Mouse (Mus musculus): ENCODE measurements around the gene Nkapl.
A peak's percentile ranks its signal among the peaks of the same experiment; 100 is the strongest.
"Not testable (repeated sequence)": the region's sequence is repeated elsewhere in the genome, so short reads cannot be mapped to it uniquely, and the experiment has no call there.

The Nkapl gene

DNA sequence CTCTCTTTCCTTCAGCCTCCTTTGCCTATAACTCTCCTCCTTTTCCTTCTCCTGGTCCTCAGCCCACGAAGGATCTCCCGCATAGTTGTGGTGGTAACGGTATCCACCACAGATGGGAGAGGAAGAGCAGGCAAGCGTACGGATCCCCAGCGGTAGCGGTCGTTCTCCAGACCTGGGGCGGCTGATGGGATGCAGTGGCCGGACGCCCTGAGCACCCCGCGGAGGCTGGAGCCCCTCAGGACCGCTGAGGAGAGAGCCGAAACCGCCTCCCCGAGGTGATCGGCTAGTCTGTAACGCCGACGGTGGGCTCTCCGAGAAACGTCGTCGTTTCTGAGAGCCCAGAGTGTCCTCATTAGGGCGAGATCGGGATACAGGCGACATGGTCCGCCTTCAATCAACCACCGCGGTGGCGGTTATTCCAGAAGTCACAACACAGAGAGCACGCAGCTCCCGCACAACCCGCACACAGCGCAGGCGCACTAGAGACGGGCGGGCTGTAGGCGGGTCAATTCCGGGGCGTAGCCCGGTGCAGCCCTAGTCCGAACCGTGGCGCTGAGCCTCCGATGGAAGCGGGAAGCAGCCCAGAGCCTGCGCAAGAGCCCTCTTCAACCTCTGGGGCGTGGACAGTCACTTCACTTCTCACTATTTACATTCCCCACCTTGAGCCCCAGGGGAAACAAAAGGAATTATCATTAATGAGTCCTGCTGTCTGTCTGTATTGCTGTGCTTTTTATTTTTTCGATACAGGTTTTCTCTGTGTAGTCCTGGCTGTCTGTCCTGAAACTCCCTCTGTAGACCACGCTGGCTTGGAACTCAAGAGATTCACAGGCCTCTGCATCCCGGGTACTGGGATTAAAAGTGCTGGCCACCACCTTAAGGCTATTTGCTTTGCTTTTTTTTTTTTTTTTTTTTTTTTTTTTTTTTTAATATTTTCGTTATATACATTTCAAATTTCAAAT is at the start of gene Nkapl:
TSS of gene Nkapl (minus strand) at position 449 of the 959 bp plus-strand sequence.
- peak; percentile 75 to 82 for DNase-seq (ENCODE audit: low spot score in 2 of 2)

DNA sequence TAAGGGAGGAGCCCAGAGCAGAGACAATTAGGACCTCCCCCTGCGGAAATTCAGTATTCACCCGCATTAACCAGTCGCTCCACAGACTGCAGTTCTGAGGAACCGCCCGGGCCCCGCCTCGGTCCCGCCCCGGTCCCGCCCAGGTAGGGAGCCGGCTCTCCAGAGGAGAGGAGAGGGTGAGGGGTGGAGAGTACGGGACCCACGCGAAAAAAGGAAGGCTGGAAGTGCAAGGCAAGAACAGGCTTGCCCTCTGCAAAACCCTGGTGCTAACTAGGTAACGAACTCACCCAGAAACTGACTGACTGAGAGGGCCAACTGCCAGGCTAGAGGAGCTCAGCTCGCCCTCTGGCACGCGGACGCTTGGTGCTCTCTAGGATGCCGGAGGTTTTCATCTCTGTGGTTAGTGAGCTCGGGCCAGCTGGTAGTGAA is 37.9 kb upstream of the Nkapl start:
- DNase-seq (ENCODE audit: low spot score in 2 of 2), result peak; percentile 72 to 75

DNA sequence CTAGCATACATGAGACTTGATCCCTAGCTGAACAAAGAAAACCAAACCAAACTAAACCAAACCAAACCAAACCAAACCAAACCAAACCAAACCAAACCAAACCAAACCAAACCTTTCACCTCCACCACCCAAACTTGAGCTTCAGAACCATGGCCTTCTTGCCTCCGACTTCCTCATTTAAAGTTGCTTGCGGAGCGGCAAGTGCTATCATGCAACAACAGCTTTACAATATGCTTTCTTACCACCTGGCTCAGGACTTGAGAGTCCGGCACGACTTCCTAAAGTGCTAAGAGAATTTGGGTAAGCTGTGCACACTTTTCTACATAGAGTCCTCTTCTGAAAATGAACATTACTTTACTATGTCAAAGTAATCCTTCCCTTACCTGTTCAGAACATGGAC is 34.0 kb upstream of the Nkapl start:
- no peak for DNase-seq (ENCODE audit: low spot score in 2 of 2)

DNA sequence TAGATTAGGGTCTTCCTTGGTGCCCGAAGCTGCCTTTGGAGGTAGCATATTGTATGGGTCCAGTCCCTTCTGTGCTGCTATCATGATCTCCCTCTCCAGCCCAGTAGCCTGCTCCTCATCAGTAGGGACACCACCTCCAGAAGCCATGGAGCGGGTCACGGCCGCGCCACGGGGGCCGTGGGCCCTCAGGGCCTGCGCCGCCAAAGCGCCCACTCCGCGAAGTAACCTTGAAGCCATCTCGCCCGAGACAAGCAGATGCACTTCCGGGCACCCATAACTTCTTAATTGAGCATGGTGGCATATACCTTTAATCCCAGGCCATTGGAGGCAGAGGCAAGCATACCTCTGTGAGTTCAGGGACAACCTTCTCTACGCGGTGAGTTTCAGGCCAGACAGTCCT is 32.9 kb upstream of the Nkapl start, which contains the start of gene Gm11273:
TSS of gene Gm11273 (minus strand) at position 237 of the 400 bp plus-strand sequence.
- not testable (repeated sequence) for DNase-seq (ENCODE audit: low spot score in 2 of 2)

DNA sequence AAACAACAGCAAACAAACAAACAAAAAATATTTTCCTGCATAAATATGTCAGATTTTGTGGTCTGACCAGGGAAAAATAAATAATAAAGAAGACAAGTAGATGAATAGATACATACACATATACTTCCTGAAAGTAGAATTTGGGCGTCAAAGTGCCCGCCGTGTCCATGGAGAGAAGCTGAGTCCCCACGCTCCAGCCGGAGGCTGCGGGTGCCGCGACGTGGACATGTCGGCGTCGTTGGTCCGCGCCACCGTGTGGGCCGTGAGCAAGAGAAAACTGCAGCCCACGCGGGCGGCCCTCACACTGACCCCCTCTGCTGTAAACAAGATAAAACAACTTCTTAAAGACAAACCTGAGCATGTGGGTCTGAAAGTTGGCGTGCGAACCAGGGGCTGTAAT is 26.8 kb upstream of the Nkapl start, which contains the start of gene AK157302:
TSS of gene AK157302 (plus strand) at position 144 of the 400 bp plus-strand sequence.
- no peak for DNase-seq (ENCODE audit: low spot score in 2 of 2)

DNA sequence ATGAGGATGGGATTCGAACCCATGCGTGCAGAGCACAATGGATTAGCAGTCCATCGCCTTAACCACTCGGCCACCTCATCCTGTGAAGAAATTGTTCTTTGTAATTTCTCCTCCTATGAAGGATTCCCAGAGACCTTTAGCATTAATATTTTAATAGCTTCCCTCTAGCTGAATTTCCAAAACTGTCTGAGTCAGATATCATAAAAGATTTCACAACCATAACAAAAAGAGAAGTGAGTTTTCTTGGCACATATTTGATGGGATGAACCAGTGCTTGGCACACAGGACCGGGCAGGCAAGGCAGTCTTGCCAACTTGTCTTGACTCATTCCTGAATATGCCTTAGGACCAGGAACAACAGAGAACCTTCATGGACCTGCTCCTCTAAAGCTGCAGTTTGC is 24.5 kb upstream of the Nkapl start:
- DNase-seq (ENCODE audit: low spot score in 2 of 2), result no peak

DNA sequence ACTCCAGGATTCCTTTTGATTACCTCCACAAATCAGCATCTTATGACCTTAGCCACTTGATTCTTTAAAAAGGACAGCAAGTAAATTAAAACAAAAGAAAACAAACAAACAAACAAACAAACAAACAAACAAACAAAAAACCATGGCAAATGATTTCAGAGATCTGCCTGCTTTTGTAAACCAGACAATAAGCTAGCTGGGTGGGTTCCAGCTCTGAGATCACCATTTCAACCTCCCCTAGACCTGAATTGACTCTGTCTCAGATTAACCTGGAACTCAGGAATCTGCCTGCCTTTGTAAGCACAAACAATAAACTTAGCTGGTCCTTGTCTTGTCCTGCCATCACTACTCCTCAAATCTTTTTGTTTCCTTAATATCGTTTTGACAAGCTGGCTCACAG is 18.6 kb upstream of the Nkapl start:
- DNase-seq (ENCODE audit: low spot score in 2 of 2), result no peak

DNA sequence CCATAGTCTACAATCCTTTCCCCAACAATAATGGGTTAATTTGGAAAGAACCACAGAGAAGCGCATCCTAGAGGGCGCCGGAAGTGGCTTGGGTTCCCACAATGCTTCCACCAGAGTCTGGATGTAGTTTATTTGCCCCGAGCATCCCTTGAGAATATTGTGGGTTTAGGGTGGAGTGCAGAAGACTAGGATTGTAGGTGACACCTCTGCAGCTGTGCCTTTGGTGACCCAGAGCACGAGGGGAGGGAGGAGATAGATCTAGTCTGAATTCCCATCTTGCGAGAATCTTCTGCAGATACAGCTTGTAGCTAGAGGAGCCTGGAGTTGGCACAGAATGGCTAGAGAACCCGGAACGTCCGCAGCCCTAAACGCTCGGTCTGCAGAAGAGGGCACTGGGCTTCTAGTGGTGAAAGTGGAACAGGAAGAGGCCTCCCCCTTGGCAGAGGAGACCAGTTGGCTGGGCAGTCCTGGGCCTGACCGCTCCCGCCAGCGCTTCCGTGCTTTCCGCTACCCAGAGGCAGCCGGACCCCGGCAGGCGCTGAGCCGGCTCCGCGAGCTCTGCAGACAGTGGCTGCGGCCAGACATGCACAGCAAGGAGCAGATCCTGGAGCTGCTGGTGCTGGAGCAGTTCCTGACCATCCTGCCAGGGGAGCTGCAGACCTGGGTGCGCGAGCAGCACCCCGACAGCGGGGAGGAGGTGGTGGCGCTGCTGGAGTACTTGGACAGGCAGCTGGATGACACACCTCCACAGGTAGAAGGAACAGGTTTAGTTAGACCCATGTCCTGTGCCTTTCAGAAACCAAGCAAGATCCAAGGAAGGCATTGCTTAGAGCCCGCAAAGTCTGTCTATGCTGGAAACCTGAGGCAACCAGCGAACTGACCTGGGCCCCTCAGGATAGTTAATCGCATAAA is 10.7 kb upstream of the Nkapl start, which contains the start of the genes Zkscan4 and Gm10065:
TSS of gene Zkscan4 (plus strand) at position 149 of the 912 bp plus-strand sequence.
TSS of gene Gm10065 (minus strand) at position 683 of the 912 bp plus-strand sequence.
- DNase-seq (ENCODE audit: low spot score in 2 of 2), result peak; percentile 43 to 54

DNA sequence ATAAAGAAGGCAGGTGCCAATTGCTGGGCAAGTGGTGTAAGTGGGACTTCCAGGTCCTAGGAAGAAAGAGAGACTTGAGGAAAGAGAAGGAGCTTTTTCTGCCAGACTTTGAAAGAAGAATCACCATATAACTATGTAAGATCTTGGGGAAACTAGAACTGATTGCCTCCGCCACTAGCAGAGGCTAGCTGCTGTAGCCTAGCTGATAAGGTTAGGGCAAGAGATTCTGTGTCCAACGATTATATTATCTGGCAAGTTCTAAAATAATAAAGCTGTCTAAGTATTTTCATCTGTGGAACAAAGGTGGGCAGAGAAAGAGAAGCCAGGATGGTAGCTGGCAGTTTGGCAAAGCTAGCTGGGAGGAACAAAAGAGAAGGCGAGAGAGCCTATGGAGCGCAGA is 4.1 kb upstream of the Nkapl start:
- DNase-seq (ENCODE audit: low spot score in 2 of 2), result no peak

DNA sequence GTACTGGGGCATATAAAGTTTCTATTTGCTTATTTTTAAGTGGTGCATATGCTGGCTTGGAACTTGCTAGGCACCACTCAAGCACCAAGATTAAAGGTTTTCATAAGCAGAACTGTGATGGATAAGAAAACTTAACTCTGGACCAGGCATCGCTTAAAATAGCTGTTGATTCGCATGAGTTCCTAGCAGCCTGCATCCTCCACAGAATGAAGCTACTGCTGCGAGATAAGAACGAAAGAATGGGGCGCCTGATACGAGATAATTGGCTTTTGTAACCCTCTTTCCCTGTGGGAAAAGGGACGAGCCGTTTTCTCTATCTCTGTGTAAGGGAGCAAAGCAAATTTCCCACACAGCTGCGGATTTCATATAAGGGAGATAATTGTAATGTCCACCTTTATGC is 788 bp upstream of the Nkapl start:
- no peak for DNase-seq (ENCODE audit: low spot score in 2 of 2)

DNA sequence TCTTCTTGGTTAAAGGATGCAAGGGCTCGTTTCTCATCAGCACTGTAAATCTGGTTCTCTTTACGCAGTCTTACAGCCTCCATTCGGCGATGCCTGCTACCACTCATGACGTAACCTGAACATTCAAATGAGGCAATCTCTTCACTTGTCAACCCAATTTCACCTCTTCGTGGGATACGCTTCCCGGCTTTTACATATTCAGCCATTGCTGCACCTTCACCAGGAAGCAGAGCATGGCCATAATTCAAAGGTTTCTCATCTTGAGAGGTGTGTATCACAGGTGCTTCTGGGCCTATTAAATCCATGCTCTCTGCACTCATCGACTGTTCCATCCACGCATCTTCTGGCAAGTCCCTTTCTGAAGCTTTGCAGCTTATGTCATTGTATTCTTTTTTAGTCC is 973 bp downstream of the Nkapl start:
- no peak for DNase-seq (ENCODE audit: low spot score in 2 of 2)

DNA sequence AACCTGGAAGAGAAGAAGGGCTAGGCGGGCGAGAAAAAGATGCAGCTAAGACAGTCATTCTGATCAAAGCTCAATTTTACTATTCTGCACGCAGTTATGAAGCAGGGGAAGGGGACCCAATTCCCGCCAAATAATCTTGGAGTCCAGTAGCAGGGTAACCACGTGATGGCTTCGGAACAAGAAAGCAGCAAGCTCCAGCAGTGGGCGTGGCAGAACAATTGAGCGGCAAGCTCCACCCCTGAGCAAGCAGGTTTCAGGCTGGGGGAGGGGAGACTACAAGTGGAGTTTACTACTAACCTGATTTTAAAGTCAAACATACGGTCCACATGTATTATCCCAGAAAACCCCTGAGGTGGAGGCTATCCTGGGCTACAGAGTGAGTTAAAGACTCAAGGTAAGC is 5.8 kb downstream of the Nkapl start:
- not testable (repeated sequence) for DNase-seq (ENCODE audit: low spot score in 2 of 2)

DNA sequence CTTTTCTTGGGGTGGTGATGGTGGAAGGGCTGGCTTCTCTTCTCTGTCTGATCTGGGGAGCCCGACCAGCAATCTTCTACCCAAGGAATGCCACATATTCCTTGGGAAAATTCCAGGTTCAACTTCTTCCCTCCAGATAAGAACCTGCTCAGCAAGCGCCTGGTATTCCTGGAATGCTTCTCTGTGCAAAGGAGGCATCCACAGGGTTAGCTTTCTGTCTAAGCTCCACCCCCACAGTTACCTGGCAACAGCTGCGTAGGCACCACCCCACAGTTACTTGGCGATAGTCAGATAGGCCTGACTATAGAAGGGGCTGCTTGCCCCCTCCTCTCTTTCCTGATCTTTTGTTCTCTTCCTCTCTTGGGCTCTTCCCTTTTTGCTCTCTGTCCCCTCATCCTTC is 12.0 kb downstream of the Nkapl start:
- DNase-seq (ENCODE audit: low spot score in 2 of 2), result no peak

DNA sequence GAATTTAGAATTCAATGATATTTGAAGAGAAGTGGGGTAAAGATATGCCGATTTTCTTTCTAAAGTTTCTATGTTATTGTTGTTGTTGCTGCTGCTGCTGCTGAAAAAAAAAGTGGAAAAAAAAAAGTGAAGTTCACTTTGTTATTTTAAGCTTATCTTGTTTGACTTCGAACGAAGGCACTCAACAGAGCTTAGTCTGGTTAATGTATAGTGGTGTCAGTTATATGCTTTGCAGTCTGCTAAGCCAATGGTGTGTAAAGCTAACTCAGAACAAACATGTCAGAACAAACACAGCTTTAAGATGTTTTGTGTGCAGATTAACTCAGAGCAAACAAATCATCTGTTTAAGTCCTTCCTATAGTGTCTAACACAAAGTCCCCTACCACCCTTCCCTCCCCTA is 14.2 kb downstream of the Nkapl start:
- DNase-seq (ENCODE audit: low spot score in 2 of 2), result no peak

DNA sequence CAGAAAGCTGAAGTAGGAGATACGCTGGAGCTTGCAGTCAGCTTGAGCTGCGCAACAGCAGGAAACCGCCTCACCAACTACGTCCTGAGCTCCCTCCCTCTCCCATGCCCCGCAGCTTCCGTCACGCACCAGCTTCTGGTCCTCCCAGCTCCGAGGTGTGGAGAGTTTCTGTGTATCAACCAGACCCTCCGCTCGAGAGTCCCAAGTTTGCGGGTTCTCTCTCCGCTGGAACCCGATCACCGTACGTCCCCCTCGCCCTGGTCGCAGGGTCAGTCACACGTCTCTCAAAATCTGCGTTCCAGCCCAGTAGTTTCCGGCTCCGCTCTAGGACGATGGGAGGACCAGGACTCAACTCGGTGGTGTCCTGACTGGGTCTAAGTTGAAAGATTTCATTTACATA is 14.9 kb downstream of the Nkapl start, which contains the start of gene Zscan26:
TSS of gene Zscan26 (minus strand) at position 282 of the 400 bp plus-strand sequence.
- peak; percentile 80 to 86 for DNase-seq (ENCODE audit: low spot score in 2 of 2)

DNA sequence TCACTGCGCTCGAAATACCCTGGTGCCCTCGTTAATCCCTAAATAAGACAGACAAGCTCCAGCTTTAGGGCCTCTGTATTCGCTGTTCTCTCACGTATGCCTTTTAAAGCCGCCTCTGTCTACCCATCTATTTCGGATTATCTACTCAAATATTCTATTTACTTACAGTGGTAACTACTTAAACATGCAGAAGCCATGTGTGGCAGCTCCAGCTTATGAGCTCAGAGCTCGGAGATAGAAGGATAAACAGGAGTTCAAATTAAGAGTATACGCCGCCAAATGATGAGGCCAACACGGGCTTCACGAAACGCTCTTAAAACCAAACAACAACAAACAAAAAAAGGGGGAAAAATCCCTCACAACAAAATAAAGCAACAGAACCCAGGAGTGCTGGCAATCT is 15.3 kb downstream of the Nkapl start:
- DNase-seq (ENCODE audit: low spot score in 2 of 2), result no peak

DNA sequence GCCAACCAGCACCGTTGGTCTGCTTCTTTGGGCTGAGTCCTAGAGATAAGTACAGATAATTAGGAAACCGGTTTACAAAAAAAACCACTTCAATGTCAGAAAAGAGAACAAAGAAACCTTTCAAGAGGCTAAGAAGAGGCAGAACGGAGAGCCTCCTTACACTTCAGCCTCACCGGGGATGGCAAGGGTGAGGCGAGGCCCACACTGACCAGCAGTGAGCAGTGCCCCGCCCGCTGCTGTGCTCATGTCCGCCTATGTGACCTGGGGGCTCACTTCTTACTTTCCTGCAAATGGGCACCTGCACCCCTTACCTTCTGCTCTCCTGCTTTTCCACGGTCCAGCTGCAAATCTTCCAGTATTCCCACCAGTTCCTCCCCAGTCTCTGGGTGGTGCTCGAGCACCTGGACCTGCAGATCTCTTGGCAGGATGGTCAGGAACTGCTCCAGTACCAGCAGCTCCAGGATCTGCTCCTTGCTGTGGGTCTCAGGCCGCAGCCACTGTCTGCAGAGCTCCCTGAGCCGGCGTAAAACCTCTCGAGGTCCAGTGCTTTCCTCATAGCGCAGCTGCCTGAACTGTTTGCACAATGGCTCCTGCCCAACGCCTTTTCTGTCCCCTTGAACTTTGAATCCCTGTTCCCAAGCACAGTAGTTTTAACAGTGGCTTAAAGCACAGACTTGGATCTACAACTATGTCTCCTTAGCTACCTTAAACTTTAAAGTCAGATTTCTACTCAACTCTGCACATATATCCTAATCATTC is 20.3 kb downstream of the Nkapl start:
- DNase-seq (ENCODE audit: low spot score in 2 of 2), result no peak

DNA sequence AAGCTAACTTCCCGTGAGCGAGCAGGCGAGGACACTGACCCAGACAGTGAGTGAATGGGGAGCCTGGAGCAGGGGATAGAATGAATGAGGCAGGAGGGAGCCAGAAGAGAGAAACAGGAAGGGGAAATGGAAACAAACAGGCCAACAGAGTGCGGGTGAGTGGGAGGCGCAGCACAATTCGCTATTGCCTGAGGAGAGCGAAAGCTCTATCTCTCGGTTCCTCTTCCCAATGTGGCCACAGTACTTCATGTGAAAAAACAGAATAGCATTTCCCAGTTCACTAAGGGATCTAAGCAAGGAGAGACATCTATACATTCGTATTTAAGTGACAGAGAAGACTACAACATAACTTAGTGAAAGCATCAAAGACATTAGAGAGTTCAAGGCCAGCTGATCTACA is 21.5 kb downstream of the Nkapl start:
- no peak for DNase-seq (ENCODE audit: low spot score in 2 of 2)

DNA sequence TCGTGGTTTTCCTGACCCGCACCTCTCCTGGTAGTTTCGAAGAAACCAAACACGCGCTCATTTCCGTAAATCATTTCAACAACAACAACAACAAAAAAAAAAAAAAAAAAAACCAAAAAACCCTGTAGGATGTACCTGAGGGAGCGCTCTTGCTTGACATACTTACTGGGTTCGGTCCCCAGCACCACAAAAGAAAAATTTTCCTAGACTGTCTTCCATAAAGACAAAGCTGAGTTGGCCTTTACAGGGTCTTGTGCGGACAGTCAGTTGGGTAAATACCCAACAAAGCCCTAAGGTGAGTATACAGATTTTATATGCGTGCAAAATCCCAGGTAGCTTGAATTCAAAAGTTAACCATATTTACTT is 27.1 kb downstream of the Nkapl start:
- no peak for DNase-seq (ENCODE audit: low spot score in 2 of 2)

DNA sequence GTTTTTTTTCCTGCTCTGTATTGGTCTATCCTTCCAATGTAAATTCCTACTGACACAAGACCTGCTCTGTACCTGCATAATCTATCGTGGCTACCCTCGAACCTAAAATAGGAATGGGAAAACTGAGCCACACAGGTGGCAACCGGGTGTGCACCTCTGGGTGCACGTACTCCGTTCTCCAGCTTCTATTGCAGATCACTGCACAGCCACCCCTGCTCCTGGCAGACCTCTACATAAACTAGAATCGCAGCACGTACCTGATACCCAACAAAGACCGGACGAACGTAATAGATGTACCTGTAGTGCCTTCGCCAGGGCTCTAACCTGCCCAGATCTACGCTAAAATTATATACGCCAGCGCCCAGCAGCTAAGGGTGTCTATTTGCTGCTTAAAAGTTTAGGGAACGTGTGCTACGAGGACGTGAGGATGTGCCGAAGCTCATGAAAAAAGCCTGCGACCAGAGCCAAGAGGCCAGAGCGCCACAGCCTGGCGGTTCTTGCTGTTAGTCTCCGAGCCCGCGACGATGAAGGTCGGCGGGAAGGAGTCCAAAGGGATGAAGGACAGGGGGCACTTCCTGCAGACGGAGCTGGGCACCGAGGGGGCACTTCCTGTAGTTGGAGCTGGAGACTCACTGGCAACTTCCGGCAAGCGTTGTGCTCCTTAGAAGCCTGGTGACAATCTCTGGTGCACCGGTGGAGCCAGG is 27.7 kb downstream of the Nkapl start, which contains the start of gene Pgbd1:
TSS of gene Pgbd1 (minus strand) at position 556 of the 704 bp plus-strand sequence.
- DNase-seq (ENCODE audit: low spot score in 2 of 2), result peak; percentile 43 to 53

Data from urinary bladder, adult 18-20 months (tissue).